7 mouse cellular contexts compared by ENCODE assay signal in the genomic region with DNA sequence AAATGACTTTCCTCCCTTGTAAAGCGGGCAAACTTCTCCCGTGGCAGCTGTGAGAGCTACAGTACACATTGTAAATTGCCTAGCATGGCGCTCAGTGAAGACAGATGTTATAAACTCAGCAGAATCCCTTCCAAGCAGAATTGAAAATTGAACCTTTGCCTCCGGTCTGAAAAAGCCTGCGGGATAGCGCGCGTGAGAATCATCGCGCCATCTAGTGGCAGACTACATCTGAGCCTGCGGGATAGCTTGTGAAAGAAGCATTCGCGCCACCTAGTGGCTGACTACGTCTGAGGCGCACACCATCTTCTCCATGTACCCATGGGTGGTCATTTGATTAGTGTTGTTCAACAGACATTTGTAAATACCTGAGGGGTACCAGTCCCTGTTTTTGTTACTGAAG. TPM values are rescaled to one million over a fixed set of nuclear protein-coding genes. Genes with fewer than 3 reads are reported as not detected.
DNase-seq lines count a peak whose midpoint lies in the region; ATAC-seq and TF ChIP-seq lines count a peak whose summit lies in the region.

No protein-coding gene starts in this region.

- peak; percentile 69 for DNase-seq in adrenal gland, adult 8-10 months
- peak; percentile 92 for DNase-seq in embryo, embryonic 11.5 days (ENCODE audit: low read depth, low spot score)
- DNase-seq in gastrocnemius, postnatal 4 days (ENCODE audit: low spot score in 2 of 2), result peak; percentile 80 to 93
- DNase-seq in kidney, adult 18-20 months, result peak; percentile 92
- peak; percentile 93 for DNase-seq in limb, embryonic 10.5 days (ENCODE audit: low spot score)

- no peaks in the 10 kb centered on the region for H3K36me3 ChIP-seq in limb, embryonic 10.5 days
- no peaks in the 10 kb centered on the region for H3K36me3 ChIP-seq in midbrain, embryonic 13.5 days
- no peaks in the 10 kb centered on the region for H3K36me3 ChIP-seq in small intestine, adult 2 months (ENCODE audit: control insufficient read depth, insufficient read depth, low read length)

- 0 out of 2 replicates have a peak, but pooled peaks cover 3% of the 10 kb centered on the region for H3K27me3 ChIP-seq in limb, embryonic 10.5 days (ENCODE audit: low read depth, poor library complexity, severe bottlenecking)
- no peaks in the 10 kb centered on the region for H3K27me3 ChIP-seq in midbrain, embryonic 13.5 days
- H3K27me3 ChIP-seq in small intestine, adult 2 months (ENCODE audit: control insufficient read depth, insufficient read depth, low read length), result no peaks in the 10 kb centered on the region

- WGBS in limb, embryonic 10.5 days, result 3% methylated on average over 15 of the region's 15 CpGs
- 2% methylated on average over 15 of the region's 15 CpGs for WGBS in midbrain, embryonic 13.5 days
- under 1% methylated on average over 15 of the region's 15 CpGs for WGBS in small intestine, adult 2 months

- no peak overlapping the region for H3K4me2 ChIP-seq in midbrain, embryonic 13.5 days (replicated peaks)

- peak; percentile 73 for ATAC-seq in midbrain, embryonic 13.5 days

- H3K4me3 ChIP-seq in limb, embryonic 10.5 days, result no peak overlapping the region
- no peak overlapping the region for H3K4me3 ChIP-seq in midbrain, embryonic 13.5 days (replicated peaks)
- no peak overlapping the region for H3K4me3 ChIP-seq in small intestine, adult 2 months (ENCODE audit: low read depth, low read length)

- H3K4me1 ChIP-seq in limb, embryonic 10.5 days, result no peaks in the 10 kb centered on the region
- no peaks in the 10 kb centered on the region for H3K4me1 ChIP-seq in midbrain, embryonic 13.5 days (replicated peaks)
- H3K4me1 ChIP-seq in small intestine, adult 2 months (ENCODE audit: control insufficient read depth, insufficient read depth, insufficient read length, low read length), result no peaks in the 10 kb centered on the region

- H3K9ac ChIP-seq in midbrain, embryonic 13.5 days (replicated peaks), result no peak overlapping the region

- H3K9me3 ChIP-seq in limb, embryonic 10.5 days (replicated peaks), result no peaks in the 10 kb centered on the region
- no peaks in the 10 kb centered on the region for H3K9me3 ChIP-seq in midbrain, embryonic 13.5 days

- H3K27ac ChIP-seq in limb, embryonic 10.5 days, result no peak overlapping the region
- no peak overlapping the region for H3K27ac ChIP-seq in midbrain, embryonic 13.5 days
- H3K27ac ChIP-seq in small intestine, adult 2 months (ENCODE audit: insufficient read depth, low read depth, low read length), result no peak overlapping the region

- no peak for TF ChIP-seq POLR2A in small intestine, adult 2 months (IDR thresholded peaks at IDR 0.05; ENCODE audit: low read depth, low read length)

- TF ChIP-seq CTCF in small intestine, adult 2 months (IDR thresholded peaks at IDR 0.05; ENCODE audit: extremely low read depth, insufficient read length, insufficient replicate concordance, low read depth, low read length), result peak; percentile 100

RNA-seq across cellular contexts. Expression of a gene that starts 19.0 kb away (rescaled TPM):
- total RNA-seq in adrenal gland, adult 8-10 months (2022), result 10 to 100 TPM; 53.2 to 83.7 (median 71.9) TPM
- 10 to 100 TPM; 27.9 to 29.9 TPM for total RNA-seq in gastrocnemius, postnatal 4 days (2021)
- polyA plus RNA-seq in limb, embryonic 10.5 days (2016; fragmentation: Nextera tagmentation; extraction: Ambion mirVana), result 135 and 136 TPM in 2 replicates
- 237 and 269 TPM in 2 replicates for polyA plus RNA-seq in midbrain, embryonic 13.5 days (2015; fragmentation: Nextera tagmentation; extraction: Ambion mirVana)
- 1.4 and 4.4 TPM in 2 replicates for polyA plus RNA-seq in small intestine, adult 2 months (2012; rRNA removed)

RNA-seq across cellular contexts. Expression of a gene that starts 19.2 kb away (rescaled TPM):
- 10 to 100 TPM; 15.9 to 19.2 (median 18.1) TPM for total RNA-seq in adrenal gland, adult 8-10 months (2022)
- total RNA-seq in gastrocnemius, postnatal 4 days (2021), result 1 to 10 TPM; 4.5 to 5.8 TPM
- 32.7 and 44.3 TPM in 2 replicates for polyA plus RNA-seq in limb, embryonic 10.5 days (2016; fragmentation: Nextera tagmentation; extraction: Ambion mirVana)
- polyA plus RNA-seq in midbrain, embryonic 13.5 days (2015; fragmentation: Nextera tagmentation; extraction: Ambion mirVana), result 37.1 and 38.4 TPM in 2 replicates
- polyA plus RNA-seq in small intestine, adult 2 months (2012; rRNA removed), result 1.2 and 2.3 TPM in 2 replicates

Comparison
In these comparisons a context has a peak if more than half of its experiments do, and no peak if none do; other contexts are left out.
1. RNA of a gene that starts 19.0 kb away (polyA plus RNA-seq): 237 to 269 TPM in midbrain, embryonic 13.5 days and 135 to 136 TPM in limb, embryonic 10.5 days; 1.4 to 4.4 TPM in small intestine, adult 2 months; every median in the first group is over 10 times any median in the second.
2. RNA of a gene that starts 19.2 kb away (polyA plus RNA-seq): 37.1 to 38.4 TPM in midbrain, embryonic 13.5 days and 32.7 to 44.3 TPM in limb, embryonic 10.5 days; 1.2 to 2.3 TPM in small intestine, adult 2 months; every median in the first group is over 10 times any median in the second.
3. Peak in every context shown above with its lines, with median percentiles within 50 percentile points of each other: DNase-seq.